Mouse (Mus musculus) monocyte, adult 5-6 weeks (primary cell): ENCODE measurements around the gene Psg16. TPM values are rescaled to one million over a fixed set of nuclear protein-coding genes. Genes with fewer than 3 reads are reported as not detected.
"Not testable (repeated sequence)": the region's sequence is repeated elsewhere in the genome, so short reads cannot be mapped to it uniquely, and the experiment has no call there.

ENCODE experiments used
- ATAC-seq: fragments of 153-309, 156-312 bp; replicated peaks from 2 replicates; pipeline ENCODE4 v1.8.0; 2017; ENCODE audit warnings: mild to moderate bottlenecking; ENCODE audit not compliant: low TSS enrichment, insufficient number of reproducible peaks, severe bottlenecking, poor library complexity, low FRiP score
- total RNA-seq: library from RNA; stranded (forward); fragments of 200-1000, 200-491, 200-594 nt; gene quantifications from 3 replicates; pipeline ENCODE4 v1.2.3, GENCODE M21; 2017

Gene Psg16
- total RNA-seq, 1 experiment from 2014 or later: 0.29 TPM

DNA sequence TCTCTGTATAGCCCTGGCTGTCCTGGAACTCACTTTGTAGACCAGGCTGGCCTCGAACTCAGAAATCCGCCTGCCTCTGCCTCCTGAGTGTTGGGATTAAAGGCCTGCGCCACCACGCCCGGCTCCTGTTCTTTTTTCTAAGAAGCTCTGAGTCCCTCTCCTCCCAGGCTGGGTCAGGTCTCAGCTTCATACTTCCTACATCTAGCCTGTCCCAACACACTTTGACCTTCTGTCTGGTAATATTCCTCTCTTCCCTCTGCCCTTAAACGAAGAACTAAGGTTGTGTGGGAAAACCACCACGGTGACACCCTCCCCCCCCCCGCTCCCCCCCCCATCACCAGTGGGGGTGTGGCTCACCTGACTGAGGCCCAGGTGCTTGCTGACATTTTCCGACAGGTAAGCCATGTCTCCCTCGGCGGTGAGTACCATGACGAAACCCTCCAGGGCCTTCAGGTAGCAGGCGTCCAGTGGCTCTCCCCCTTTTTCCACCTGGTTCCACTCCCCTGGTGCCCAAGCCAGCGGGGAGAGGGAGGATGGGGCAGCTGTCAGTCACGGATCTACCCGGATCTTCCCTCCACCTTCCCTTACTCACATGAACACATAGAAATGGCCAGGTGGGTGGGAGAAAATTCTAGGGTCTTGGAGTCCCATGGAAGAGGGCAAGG, 19.4 kb upstream of the Psg16 start:
- ATAC-seq: no peak

DNA sequence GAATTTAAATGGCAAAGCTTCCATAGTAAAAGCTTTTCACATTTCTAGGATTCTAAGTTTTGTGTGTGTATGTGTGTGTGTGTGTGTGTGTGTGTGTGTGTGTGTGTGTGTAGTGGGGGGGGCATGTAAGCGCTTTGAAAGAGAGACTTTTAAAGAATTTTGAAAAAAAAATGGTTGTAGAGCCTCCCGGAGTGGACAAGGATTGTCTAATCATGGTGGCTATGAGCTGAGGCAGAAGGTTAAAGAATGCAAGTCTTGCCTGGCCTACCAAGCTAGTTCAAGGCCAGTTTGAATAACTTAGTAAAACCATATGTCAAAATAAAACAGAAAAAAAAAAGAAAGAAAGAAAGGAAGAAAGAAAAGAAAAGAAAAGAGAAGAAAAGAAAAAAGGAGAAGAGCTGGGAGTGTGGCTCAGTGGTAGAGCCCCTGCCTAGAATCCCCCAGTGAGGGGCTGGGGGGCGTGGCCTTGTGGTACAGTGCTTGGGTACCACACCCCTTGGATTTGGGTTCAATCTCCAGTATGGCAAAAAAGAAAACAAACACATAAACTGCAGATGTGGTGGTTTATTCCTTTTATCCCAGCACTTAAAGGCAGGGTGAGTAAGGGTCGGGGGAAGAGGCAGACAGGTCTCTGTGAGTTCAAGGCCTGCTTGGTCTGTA, 18.4 kb upstream of the Psg16 start:
- no peak for ATAC-seq

DNA sequence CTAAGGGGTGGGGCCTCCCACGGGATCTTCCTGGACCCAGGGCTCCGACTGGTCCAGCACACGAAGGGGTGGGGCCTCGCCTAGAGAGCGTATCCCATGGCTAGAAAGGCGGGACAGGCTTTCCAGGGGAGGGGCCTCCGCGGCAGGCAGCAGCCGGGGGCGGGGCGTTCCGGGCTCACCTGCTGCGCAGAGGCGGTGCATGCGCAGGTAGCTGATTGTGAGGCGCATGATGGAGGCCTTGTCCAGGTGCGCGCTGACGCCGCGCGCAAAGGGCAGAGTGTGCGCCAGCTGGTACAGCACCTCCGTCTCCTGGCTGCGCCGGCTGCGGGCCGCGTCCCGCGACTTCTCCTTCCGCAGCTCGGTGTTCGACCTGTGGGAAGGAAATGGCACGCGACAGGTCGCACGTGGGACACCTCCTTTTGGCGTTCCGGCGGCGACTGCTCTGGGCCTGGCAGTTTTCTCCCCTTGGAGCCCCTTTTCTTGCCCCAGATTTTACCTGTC, 17.7 kb upstream of the Psg16 start:
- ATAC-seq: no peak

DNA sequence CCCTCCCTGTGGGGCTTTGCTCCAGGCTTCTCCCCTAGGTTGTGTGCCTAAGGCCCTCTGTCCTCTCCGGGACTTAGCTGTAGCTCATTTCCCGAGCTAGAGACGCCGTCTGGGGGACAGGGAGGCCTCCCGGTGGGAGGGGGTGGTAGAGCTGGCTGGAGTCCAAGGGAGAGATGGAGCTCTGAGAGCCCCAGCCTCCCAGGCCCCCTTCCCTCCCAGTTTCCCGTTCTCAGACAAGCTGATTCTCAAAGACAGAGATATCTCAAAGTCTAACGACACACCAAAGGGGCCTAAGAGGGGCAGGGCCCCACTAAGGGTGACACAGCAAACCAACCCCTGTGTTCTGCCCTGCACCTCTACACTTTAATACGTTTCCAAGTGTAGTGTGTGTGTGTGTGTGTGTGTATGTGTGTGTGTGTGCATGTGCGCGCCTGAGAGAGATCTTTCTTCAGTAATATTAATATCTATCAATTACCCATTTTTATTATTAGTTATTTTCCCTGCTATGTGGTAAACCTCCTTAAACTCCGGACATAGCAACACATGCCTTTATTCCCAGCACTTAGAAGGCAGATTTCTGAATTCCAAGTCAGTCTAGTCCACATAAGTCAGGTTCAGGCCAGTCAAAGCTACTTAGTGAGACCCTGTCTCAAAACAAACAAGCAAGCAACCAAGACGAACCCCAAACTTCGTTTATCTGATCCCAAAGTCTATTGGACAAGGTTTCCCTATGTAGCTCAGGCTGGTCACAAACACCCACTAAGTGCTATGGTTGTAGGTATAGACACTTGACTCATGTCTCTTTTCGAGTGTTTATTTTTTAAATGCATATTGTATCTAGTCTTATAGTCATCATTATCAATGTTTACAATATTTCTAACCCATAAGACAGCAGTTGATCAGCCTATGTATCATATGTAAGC, 17.0 kb upstream of the Psg16 start:
- ATAC-seq: no peak

DNA sequence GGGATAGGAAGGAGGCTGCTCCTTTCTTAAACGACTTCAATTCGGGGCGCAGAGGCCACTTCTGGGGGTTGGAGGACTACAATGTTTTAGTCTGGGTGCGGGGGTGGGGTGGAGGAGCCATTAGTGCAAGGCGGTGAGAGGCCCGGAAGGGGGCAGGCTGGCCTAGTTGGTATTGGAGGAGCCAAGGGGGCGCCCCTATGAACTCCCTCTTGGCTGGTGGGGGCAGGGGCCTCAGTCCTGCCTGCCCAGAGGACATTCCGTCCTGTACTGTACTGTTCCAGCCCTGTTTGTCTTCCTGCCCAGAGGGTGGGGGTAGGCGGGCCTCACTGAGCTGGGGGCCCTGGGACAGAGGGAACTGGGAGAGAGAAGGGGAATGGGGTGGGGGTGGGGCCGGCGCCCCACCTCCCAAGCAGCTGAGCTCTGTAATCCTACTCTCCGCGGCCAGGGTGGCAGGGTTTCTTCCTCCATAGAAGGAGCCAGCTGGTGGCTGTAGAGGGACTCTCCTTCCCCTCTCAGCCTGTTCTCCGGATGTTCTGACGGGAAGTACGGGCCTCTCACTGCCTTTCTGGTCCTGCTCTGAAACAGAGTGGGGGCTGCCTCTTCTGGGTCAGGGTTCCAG, 15.7 kb upstream of the Psg16 start:
- ATAC-seq: no peak

DNA sequence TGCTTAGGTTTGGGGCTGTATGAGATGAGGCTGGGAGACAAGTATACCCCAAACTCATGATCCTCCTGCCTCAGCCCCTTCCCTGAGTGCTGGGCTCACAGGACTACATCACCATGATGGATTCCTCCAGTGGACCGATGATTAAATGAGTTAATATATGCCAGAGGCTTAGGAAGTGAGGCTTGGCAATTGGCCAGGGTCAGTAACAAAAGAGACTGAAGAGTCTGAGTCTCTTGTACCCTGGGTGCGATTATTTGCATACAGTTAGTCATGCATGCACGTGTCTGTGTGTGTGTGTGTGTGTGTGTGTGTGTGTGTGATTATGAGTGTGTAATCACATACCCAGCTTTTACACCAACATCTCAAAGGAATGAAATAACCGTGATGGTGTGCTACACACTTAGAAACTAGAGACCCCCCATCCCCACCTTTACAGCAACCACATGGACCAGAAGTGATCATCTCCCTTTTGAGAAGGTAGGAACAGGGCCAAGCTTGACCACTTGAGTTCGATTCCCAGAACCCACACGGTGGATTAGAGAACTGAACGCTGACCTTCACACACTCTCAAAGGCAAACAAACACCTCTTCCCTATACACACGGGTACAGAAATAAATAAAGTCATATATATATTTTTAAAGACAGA, 14.9 kb upstream of the Psg16 start:
- no peak for ATAC-seq

DNA sequence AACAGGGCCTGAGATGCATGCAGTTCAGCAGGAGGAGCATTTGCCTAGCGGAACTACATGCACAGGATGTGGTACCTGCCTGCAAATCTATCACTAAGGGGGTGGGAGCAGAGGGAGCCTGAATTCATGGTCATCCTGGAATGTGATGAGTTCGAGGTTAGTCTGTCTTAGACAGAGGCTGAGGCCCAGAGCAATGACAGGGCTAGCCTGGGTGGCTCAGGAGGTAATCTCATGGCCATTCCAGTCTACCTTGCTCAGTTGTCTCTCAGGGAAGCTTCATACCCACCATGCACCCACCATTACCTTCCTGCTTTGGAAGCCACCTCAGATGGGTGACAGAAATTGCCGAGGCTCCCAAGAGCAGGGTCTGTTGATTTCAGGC, 14.4 kb upstream of the Psg16 start:
- ATAC-seq: no peak

DNA sequence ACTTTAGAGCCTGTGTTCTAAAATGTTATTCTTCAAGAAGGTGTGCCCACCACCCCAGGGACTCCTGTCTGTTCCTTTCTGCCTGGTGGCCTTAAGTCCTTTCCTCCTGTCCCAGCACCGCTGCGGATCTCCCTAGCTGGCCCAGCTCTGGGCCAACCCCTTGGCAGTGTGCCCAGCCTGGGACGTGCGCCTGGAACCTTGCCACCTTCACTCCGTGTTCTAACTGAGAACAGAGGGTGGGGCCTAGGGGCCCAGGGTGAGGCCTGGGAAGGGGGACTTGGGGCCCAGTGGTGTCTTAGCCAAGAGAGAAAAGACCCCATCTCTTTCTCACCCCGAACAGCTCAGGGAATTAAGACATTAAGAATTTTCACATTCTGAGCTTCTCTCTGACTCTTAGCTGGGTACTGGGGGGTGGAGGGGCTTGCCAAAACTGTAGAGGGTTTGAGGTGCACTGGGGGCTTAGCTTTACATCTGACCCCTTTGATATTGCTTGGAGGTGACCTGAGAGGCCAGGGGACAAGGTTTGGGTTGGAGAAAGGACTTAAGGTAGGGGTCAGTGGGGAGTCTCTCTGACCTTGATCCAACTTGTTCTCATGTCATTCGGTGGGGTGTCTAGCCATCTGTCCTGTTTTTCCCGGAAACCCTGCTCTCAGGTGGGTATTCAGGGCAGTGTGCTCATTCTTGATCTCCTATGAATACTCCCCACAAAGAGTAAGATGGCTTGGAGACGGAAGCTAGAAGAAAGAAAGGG, 13.6 kb upstream of the Psg16 start:
- no peak for ATAC-seq

DNA sequence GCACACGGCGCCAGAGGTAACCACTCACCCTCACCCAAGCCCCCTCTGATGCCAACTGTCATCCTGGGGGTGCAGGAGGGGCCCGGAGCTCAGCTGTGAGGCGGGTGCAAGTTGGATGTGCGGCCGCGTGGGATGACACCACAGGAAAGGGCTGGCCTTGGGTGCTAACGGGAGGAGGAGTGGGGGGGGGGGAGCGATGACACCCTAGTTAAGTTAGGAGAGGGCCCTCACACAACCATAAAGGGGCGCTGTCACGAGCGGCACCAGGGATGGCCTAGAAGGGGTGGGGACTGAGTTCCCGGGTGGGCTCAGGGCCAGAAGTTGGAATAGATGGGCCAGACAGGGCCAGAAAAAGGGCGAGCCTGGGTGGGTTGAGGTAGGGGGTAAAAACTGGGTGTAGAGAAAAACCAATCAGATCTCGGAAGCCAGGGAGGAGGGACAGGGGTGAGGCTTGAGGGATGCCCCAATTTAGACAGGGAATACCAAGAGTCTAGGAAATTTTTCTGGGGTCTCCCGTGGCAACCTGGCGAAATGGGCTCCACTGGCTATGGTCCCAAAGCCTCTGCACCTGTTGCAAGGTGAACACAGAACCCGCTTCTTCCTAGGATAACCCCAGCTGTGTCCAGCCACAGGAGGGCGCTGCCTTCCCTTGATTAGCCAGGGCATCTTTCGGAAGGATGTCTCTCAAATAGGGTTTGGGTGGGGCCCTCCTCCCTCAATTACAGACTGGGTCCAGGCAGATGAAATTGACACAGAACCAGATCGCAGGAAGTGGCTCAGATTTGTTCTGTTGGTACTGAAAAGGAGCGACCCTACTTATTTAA, 12.8 kb upstream of the Psg16 start:
- ATAC-seq: no peak

DNA sequence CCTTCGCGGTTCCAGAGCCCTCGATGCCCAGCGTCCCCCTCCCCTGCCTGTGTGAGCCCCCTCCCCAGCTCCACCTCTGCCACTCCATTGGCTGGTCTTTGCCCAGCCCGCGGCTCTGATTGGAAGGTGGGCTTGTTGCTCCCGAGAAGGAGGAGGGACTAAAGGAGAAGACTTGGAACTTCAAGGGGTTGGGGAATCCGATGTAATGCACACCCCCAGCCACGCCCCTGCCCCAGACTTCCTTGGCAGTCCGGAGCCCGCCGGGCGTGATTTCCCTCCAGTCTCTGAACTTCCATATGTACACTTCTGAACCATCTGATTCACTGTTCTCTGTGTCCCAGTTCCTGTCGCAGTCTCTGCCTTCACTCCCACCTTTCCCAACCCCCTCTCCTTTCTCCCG, 11.5 kb upstream of the Psg16 start, which contains the start of gene Hif3a:
Hif3a (minus strand) TSS at position 39 of the 400 bp plus-strand sequence.
- no peak for ATAC-seq

DNA sequence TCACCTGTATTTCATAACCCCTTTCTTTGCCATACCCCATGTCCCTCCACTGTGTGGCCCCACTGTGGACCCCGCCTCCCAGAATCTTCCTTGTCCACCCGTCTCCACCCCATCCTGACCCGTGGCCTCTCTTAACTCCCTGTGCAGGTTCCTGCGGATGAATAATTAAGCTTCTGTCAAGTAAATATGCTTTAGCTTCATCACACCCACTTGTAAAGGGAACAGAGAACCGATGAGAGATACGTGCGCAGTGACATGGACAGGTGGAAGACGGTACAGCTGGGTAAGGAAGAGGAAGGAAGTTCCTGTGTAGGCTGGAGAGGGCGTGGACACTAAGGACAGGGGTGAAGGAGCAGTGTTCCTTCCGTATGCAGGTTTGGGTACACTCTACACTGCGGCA, 11.0 kb upstream of the Psg16 start:
- no peak for ATAC-seq

DNA sequence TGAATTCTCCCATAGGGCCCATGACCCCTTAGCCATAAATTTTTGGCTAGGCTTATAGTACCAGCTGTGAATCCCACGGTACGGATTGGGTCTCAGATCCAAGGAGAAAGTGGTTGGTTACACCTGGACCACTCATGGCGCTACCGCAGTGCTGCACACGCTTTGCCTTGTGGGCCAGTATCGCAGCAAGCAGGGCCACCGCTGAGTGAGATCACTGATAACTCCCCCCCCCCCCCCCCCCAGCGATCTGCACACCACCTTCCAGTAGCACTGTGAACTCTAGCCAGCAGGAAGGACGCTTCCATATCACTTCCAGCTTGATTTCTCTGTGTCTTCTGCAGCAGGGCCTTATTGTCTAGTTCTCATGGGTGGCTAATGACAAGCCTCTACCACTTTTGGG, 8.2 kb upstream of the Psg16 start:
- ATAC-seq: no peak

DNA sequence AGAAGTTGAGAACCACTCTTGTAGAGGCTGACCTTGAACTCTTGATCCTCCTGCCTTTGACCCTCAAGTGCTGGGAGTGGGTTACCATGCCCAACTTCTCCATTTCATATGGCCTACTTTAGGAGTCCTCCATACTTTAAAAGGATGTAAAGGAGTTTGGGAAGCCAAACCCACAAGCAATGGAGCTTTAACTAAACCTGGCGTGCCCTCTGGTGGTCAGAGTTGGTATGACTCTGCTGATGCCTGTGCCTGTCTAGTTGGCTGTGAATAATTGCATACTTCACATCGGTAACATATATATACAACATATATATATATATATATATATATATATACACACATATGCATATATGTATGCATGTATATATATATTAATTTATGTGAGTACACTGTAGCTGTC, 7.4 kb upstream of the Psg16 start:
- no peak; the same call in 1 of the 2 replicates for ATAC-seq

DNA sequence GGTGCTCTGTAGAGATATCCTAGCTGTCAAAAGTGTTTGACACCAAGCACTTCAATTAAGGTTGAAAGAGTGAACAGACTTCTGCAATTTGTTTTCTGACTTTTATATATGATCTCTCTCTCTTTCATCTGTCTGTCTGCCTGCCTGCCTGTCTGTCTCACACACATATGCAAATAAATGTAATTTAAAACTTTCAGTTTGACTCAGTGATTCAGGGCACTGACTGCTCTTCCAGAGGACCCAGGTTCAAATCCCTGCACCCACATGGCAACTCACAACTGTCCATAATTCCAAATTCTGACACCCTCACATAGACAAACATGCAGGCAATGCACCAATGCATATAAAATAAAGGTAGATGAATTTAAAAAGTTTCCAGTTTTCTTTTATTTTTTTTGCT, 6.8 kb upstream of the Psg16 start:
- no peak for ATAC-seq

DNA sequence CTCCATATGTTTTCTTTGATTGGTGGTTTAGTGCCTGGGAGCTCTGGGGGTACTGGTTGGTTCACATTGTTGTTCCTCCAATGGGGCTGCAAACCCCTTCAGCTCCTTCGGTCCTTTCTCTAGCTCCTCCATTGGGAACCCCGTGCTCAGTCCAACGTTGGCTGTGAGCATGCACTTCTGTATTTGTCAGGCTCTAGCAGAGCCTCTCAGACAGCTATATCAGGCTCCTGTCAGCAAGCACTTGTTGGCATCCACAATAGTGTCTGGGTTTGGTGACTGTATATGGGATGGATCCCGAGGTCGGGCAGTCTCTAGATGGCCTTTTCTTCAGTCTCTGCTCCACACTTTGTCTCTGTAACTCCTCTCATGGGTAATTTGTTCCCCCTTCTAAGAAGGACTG, 6.2 kb upstream of the Psg16 start:
- not testable (repeated sequence) for ATAC-seq

DNA sequence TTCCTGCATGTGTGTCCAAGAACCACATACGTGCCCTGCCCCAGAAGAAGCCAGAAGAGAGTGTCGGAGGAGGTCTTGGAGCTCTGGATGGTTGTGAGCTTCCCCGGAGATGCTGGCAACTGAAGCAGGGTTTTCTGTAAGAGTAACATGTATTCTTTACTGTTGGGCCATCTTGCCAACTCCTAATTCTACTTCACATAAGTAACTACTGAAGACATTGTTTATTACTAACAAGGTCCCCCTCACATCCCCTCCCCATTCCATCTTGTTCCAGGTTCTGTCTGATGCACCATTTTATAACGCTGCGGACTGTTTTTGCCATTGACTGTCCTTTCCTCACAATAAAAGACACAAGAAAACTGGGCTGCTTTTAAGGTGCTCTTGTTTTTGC, 332 bp upstream of the Psg16 start:
- ATAC-seq: no peak

DNA sequence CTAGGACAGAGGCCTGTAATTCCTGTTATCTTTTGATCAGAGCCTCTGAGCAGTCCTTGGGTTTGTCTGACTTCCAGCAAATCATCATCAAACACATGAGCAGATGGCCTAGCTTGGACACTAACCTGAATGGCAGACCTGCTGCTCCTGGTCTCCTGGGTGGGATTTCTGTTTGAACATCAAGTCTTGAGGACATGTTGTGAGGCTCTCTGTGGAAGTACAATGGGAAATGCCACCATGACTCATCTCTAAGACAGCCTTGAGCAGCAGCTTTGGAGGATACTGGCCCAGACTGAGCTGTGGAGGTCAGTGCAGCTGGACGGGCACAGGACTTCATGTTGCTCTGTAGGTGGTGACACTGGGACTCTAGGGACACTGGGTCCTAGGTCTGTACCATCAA, 2.7 kb downstream of the Psg16 start:
- no peak for ATAC-seq
